Mouse (Mus musculus) limb, embryonic 14.5 days (tissue): Measurements from ENCODE around the gene Oas3. TPM values are rescaled to one million over a fixed set of nuclear protein-coding genes. Genes with fewer than 3 reads are reported as not detected.

Experiments used
- ATAC-seq: fragments of 200-750 bp; cut with Nextera tagmentation; 2 replicates; pipeline ENCODE4 v1.8.0; 2017; ENCODE audit warnings: low read depth, moderate number of reproducible peaks, moderate TSS enrichment; ENCODE audit not compliant: low FRiP score
- DNase-seq: peaks from one replicate; pipeline ENCODE4 v3.0.0-alpha.2; 2015; ENCODE audit warnings: low spot score
- H3K27ac ChIP-seq: fragments of 300-500 bp; sonication (generic); replicated peaks from 2 replicates; pipeline ENCODE4 v1.5.1; 2014; ENCODE audit warnings: low read depth, mild to moderate bottlenecking, low read length, moderate library complexity, mixed read lengths
- H3K27me3 ChIP-seq: fragments of 300-500 bp; sonication (generic); 2 replicates; pipeline ENCODE4 v1.6.1; 2014; ENCODE audit warnings: low read length, mixed read lengths; ENCODE audit not compliant: control insufficient read depth, insufficient read depth
- H3K36me3 ChIP-seq: fragments of 300-500 bp; sonication (generic); 2 replicates; pipeline ENCODE4 v1.6.1; 2014; ENCODE audit warnings: mild to moderate bottlenecking, low read length, moderate library complexity, mixed read lengths; ENCODE audit not compliant: control insufficient read depth, insufficient read depth
- H3K4me1 ChIP-seq: fragments of 300-500 bp; sonication (generic); 2 replicates; pipeline ENCODE4 v1.6.1; 2014; ENCODE audit warnings: antibody characterized with exemption, low read length, mixed read lengths; ENCODE audit not compliant: control insufficient read depth, insufficient read depth
- H3K4me2 ChIP-seq: fragments of 300-500 bp; sonication (generic); replicated peaks from 2 replicates; pipeline ENCODE4 v1.6.1; 2014; ENCODE audit warnings: low read depth, mild to moderate bottlenecking, low read length, moderate library complexity; ENCODE audit not compliant: severe bottlenecking
- H3K4me3 ChIP-seq: fragments of 300-500 bp; sonication (generic); replicated peaks from 2 replicates; pipeline ENCODE4 v1.5.1; 2014; ENCODE audit warnings: low read length
- H3K9ac ChIP-seq: fragments of 300-500 bp; sonication (generic); 2 replicates; pipeline ENCODE4 v1.6.1; 2014; ENCODE audit warnings: mild to moderate bottlenecking, low read depth, low read length, moderate library complexity; ENCODE audit not compliant: severe bottlenecking
- H3K9me3 ChIP-seq: fragments of 300-500 bp; sonication (generic); 2 replicates; pipeline ENCODE4 v1.6.1; 2016; ENCODE audit warnings: low read length; ENCODE audit not compliant: control insufficient read depth
- POLR2A ChIP-seq: fragments of 200-500 bp; IDR thresholded peaks from 2 replicates; pipeline ENCODE4 v1.8.0; 2012; ENCODE audit warnings: inconsistent platforms, mild to moderate bottlenecking, moderate library complexity, borderline replicate concordance; ENCODE audit not compliant: insufficient read depth, insufficient read length; ENCODE audit errors: extremely low read depth
- WGBS: fragments of 180-500 bp; shearing (Covaris S2); extraction: QIAGEN DNeasy Blood & Tissue Kit; methylation state at CpG from one replicate; pipeline ENCODE4 v1.1.7; 2014; 5-methylcytosine and 5-hydroxymethylcytosine counted together
- polyA plus RNA-seq, 2 experiments: library from polyadenylated mRNA; depleted of rRNA in 1 of 2; stranded (reverse) in 1 of 2; unstranded in 1 of 2; fragments of >200 nt; fragmentation: Nextera tagmentation in 1 of 2; extraction: Ambion mirVana in 1 of 2; gene quantifications; 2 replicates each; pipeline versions ENCODE4 v1.2.1 to v1.2.3; 2012 to 2014

Gene Oas3
- polyA plus RNA-seq, 2 experiments, result 0.11 to 0.22 TPM

GRCm38 (mm10) chr5:120776801-120777200 is 660 bp downstream of the Oas3 start:
- Histone ChIP-seq H3K27me3 (no peaks in the 10 kb centered on the region), H3K36me3 (no peaks in the 10 kb centered on the region), H3K4me2 (no peak overlapping the region), H3K4me1 (no peaks in the 10 kb centered on the region), H3K9me3 (no peaks in the 10 kb centered on the region), H3K27ac (no peak overlapping the region), H3K4me3 (no peak overlapping the region), H3K9ac (no peak overlapping the region)
- no peak for TF ChIP-seq POLR2A
- WGBS, result 82% methylated on average over 5 of the region's 5 CpGs
- ATAC-seq, result no peak
- no peak for DNase-seq

- 75% methylated on average over 14 of the region's 14 CpGs for WGBS
- DNase-seq, result no peak
- ATAC-seq, result no peak
Measured at GRCm38 (mm10) chr5:120775287-120775985, 2.0 kb downstream of the Oas3 start.

GRCm38 (mm10) chr5:120769396-120769795 is 8.1 kb downstream of the Oas3 start:
- Histone ChIP-seq H3K36me3 (no peaks in the 10 kb centered on the region), H3K27ac (no peak overlapping the region), H3K4me2 (no peak overlapping the region), H3K27me3 (no peaks in the 10 kb centered on the region), H3K4me1 (no peaks in the 10 kb centered on the region), H3K9me3 (no peaks in the 10 kb centered on the region), H3K9ac (no peak overlapping the region), H3K4me3 (no peak overlapping the region)
- ATAC-seq (no peak), DNase-seq (no peak)
- 57% methylated on average over 3 of the region's 3 CpGs for WGBS
- no peak for TF ChIP-seq POLR2A

More at GRCm38 (mm10) chr5:120775287-120775985, 2.0 kb downstream of the Oas3 start:
- H3K36me3 ChIP-seq, result no peaks in the 10 kb centered on the region
- H3K9me3 ChIP-seq, result no peaks in the 10 kb centered on the region
- H3K4me2 ChIP-seq, result no peak overlapping the region
- no peak overlapping the region for H3K27ac ChIP-seq
- H3K4me1 ChIP-seq, result no peaks in the 10 kb centered on the region
- TF ChIP-seq POLR2A, result no peak
- H3K27me3 ChIP-seq, result no peaks in the 10 kb centered on the region
- H3K4me3 ChIP-seq, result no peak overlapping the region
- H3K9ac ChIP-seq, result no peak overlapping the region

GRCm38 (mm10) chr5:120765010-120765409 is 12.5 kb downstream of the Oas3 start:
- TF ChIP-seq POLR2A, result no peak
- WGBS, result 70% methylated on average over 8 of the region's 8 CpGs

GRCm38 (mm10) chr5:120761901-120762300 is 15.6 kb downstream of the Oas3 start:
- no peak overlapping the region for H3K4me2 ChIP-seq
- H3K27me3 ChIP-seq, result no peaks in the 10 kb centered on the region
- WGBS, result 21% methylated on average over 6 of the region's 6 CpGs
- no peak overlapping the region for H3K4me3 ChIP-seq
- TF ChIP-seq POLR2A, result no peak
- DNase-seq (peak; percentile 29), ATAC-seq (peak; percentile 53; the same call in 1 of the 2 replicates)
- no peaks in the 10 kb centered on the region for H3K4me1 ChIP-seq
- H3K9me3 ChIP-seq, result no peaks in the 10 kb centered on the region
- no peak overlapping the region for H3K27ac ChIP-seq
- H3K9ac ChIP-seq, result no peak overlapping the region
- H3K36me3 ChIP-seq, result no peaks in the 10 kb centered on the region

More at GRCm38 (mm10) chr5:120765010-120765409, 12.5 kb downstream of the Oas3 start:
- DNase-seq, result no peak
- no peaks in the 10 kb centered on the region for H3K27me3 ChIP-seq
- no peaks in the 10 kb centered on the region for H3K4me1 ChIP-seq
- H3K9ac ChIP-seq, result no peak overlapping the region
- no peak for ATAC-seq
- no peak overlapping the region for H3K4me2 ChIP-seq
- no peak overlapping the region for H3K4me3 ChIP-seq
- H3K36me3 ChIP-seq, result no peaks in the 10 kb centered on the region
- H3K27ac ChIP-seq, result no peak overlapping the region
- no peaks in the 10 kb centered on the region for H3K9me3 ChIP-seq
